Mouse (Mus musculus) lung, embryonic 15.5 days (tissue): ENCODE measurements at regions not wholly inside any gene's neighbourhood (a gene's known extent, or its start where the extent isn't known, plus 50 kb on each side); places are given as distances from the start of the nearest gene placed in this dataset.

ENCODE experiments used
- ATAC-seq: fragments of 200-750 bp; cut with Nextera tagmentation; 2 replicates; pipeline ENCODE4 v1.8.0; 2017; ENCODE audit warnings: moderate number of reproducible peaks, borderline replicate concordance; ENCODE audit not compliant: low FRiP score, low TSS enrichment; ENCODE audit errors: extremely low read depth
- H3K27ac ChIP-seq: fragments of 300-500 bp; sonication (generic); 2 replicates; pipeline ENCODE4 v1.5.1; 2015; ENCODE audit warnings: moderate library complexity, mild to moderate bottlenecking, inconsistent platforms
- H3K27me3 ChIP-seq: fragments of 300-500 bp; sonication (generic); 2 replicates; pipeline ENCODE4 v1.6.1; 2015; ENCODE audit warnings: inconsistent platforms
- H3K36me3 ChIP-seq: fragments of 300-500 bp; sonication (generic); 2 replicates; pipeline ENCODE4 v1.6.1; 2015; ENCODE audit warnings: inconsistent platforms
- H3K4me1 ChIP-seq: fragments of 300-500 bp; sonication (generic); 2 replicates; pipeline ENCODE4 v1.6.1; 2015; ENCODE audit warnings: inconsistent platforms
- H3K4me2 ChIP-seq: fragments of 300-500 bp; sonication (generic); 2 replicates; pipeline ENCODE4 v1.6.1; 2015; ENCODE audit warnings: inconsistent platforms, mild to moderate bottlenecking, moderate library complexity
- H3K4me3 ChIP-seq: fragments of 300-500 bp; sonication (generic); 2 replicates; pipeline ENCODE4 v1.5.1; 2015; ENCODE audit warnings: mild to moderate bottlenecking, inconsistent platforms
- H3K9ac ChIP-seq: fragments of 300-500 bp; sonication (generic); 2 replicates; pipeline ENCODE4 v1.6.1; 2015; ENCODE audit warnings: inconsistent platforms
- H3K9me3 ChIP-seq: fragments of 300-500 bp; sonication (generic); 2 replicates; pipeline ENCODE4 v1.6.1; 2016; ENCODE audit warnings: inconsistent platforms
- WGBS: fragments of 180-500 bp; shearing (Covaris S2); methylation state at CpG from one replicate; pipeline ENCODE4 v1.1.7; 2015; 5-methylcytosine and 5-hydroxymethylcytosine counted together

GRCm38 (mm10) chr14:111212929-111213657 lies 458.1 kb upstream of the Slitrk6 start:
- Histone ChIP-seq H3K9me3 (no peaks in the 10 kb centered on the region), H3K4me3 (no peak overlapping the region), H3K9ac (no peak overlapping the region), H3K36me3 (no peaks in the 10 kb centered on the region), H3K27me3 (no peaks in the 10 kb centered on the region), H3K27ac (no peak overlapping the region), H3K4me2 (no peak overlapping the region), H3K4me1 (no peaks in the 10 kb centered on the region)
- WGBS, result 78% methylated on average over 4 of the region's 4 CpGs
- ATAC-seq, result no peak

- H3K4me1 ChIP-seq, result no peaks in the 10 kb centered on the region
These were observed 448.0 kb upstream of the Slitrk5 start for GRCm38 (mm10) chr14:111226926-111227325.

GRCm38 (mm10) chr14:111239121-111239520 lies 435.8 kb upstream of the Slitrk5 start:
- Histone ChIP-seq H3K27ac (no peak overlapping the region), H3K27me3 (no peaks in the 10 kb centered on the region), H3K36me3 (no peaks in the 10 kb centered on the region), H3K9ac (no peak overlapping the region), H3K9me3 (no peaks in the 10 kb centered on the region), H3K4me3 (no peak overlapping the region), H3K4me1 (no peaks in the 10 kb centered on the region), H3K4me2 (no peak overlapping the region)
- no peak for ATAC-seq
- 84% methylated on average over 2 of the region's 2 CpGs for WGBS

More at GRCm38 (mm10) chr14:111226926-111227325, 448.0 kb upstream of the Slitrk5 start:
- no peaks in the 10 kb centered on the region for H3K27me3 ChIP-seq
- H3K4me3 ChIP-seq, result no peak overlapping the region
- 80% methylated on average over 6 of the region's 6 CpGs for WGBS
- no peaks in the 10 kb centered on the region for H3K9me3 ChIP-seq
- ATAC-seq, result no peak
- no peak overlapping the region for H3K27ac ChIP-seq
- H3K4me2 ChIP-seq, result no peak overlapping the region
- H3K36me3 ChIP-seq, result no peaks in the 10 kb centered on the region
- H3K9ac ChIP-seq, result no peak overlapping the region

- Histone ChIP-seq H3K4me3 (no peak overlapping the region), H3K4me2 (0 out of 2 replicates have a peak overlapping the region, but pooled peaks have one; percentile 16), H3K27me3 (no peaks in the 10 kb centered on the region), H3K36me3 (no peaks in the 10 kb centered on the region), H3K27ac (no peak overlapping the region), H3K4me1 (no peaks in the 10 kb centered on the region), H3K9me3 (no peaks in the 10 kb centered on the region), H3K9ac (no peak overlapping the region)
- ATAC-seq, result peak; percentile 96
- WGBS, result 33% methylated on average over 9 of the region's 9 CpGs
These were observed 425.4 kb upstream of the Slitrk5 start for GRCm38 (mm10) chr14:111249347-111249946.

GRCm38 (mm10) chr14:111253190-111253589 lies 421.7 kb upstream of the Slitrk5 start:
- no peaks in the 10 kb centered on the region for H3K9me3 ChIP-seq
- no peaks in the 10 kb centered on the region for H3K4me1 ChIP-seq
- H3K4me2 ChIP-seq, result no peak overlapping the region
- WGBS, result 72% methylated on average over 3 of the region's 3 CpGs
- H3K36me3 ChIP-seq, result no peaks in the 10 kb centered on the region
- H3K27me3 ChIP-seq, result no peaks in the 10 kb centered on the region
- no peak overlapping the region for H3K4me3 ChIP-seq
- H3K27ac ChIP-seq, result no peak overlapping the region
- no peak overlapping the region for H3K9ac ChIP-seq
- ATAC-seq, result no peak

GRCm38 (mm10) chr14:111261696-111262095 lies 413.2 kb upstream of the Slitrk5 start:
- Histone ChIP-seq H3K9me3 (no peaks in the 10 kb centered on the region), H3K4me2 (no peak overlapping the region), H3K36me3 (no peaks in the 10 kb centered on the region), H3K4me3 (no peak overlapping the region), H3K27me3 (no peaks in the 10 kb centered on the region), H3K27ac (no peak overlapping the region), H3K9ac (no peak overlapping the region), H3K4me1 (no peaks in the 10 kb centered on the region)
- no peak for ATAC-seq

- H3K4me3 ChIP-seq, result no peak overlapping the region
- no peaks in the 10 kb centered on the region for H3K27me3 ChIP-seq
- H3K4me2 ChIP-seq, result no peak overlapping the region
- 81% methylated on average over 4 of the region's 4 CpGs for WGBS
- H3K36me3 ChIP-seq, result no peaks in the 10 kb centered on the region
- H3K9ac ChIP-seq, result no peak overlapping the region
- no peak for ATAC-seq
- H3K9me3 ChIP-seq, result no peaks in the 10 kb centered on the region
- H3K27ac ChIP-seq, result no peak overlapping the region
- H3K4me1 ChIP-seq, result no peaks in the 10 kb centered on the region
These were observed 404.7 kb upstream of the Slitrk5 start for GRCm38 (mm10) chr14:111270239-111270638.

- 78% methylated on average over 1 of the region's 1 CpGs for WGBS
- H3K27ac ChIP-seq, result no peak overlapping the region
- no peaks in the 10 kb centered on the region for H3K4me1 ChIP-seq
- no peaks in the 10 kb centered on the region for H3K9me3 ChIP-seq
- no peak overlapping the region for H3K9ac ChIP-seq
- H3K27me3 ChIP-seq, result no peaks in the 10 kb centered on the region
- no peak overlapping the region for H3K4me3 ChIP-seq
- ATAC-seq, result no peak
- H3K36me3 ChIP-seq, result no peaks in the 10 kb centered on the region
- no peak overlapping the region for H3K4me2 ChIP-seq
These were observed 393.5 kb upstream of the Slitrk5 start for GRCm38 (mm10) chr14:111281354-111281753.

GRCm38 (mm10) chr14:111283681-111284461 lies 391.0 kb upstream of the Slitrk5 start:
- no peaks in the 10 kb centered on the region for H3K4me1 ChIP-seq

GRCm38 (mm10) chr14:111285981-111286380 lies 388.9 kb upstream of the Slitrk5 start:
- no peak for ATAC-seq
- no peaks in the 10 kb centered on the region for H3K36me3 ChIP-seq
- H3K27ac ChIP-seq, result no peak overlapping the region
- H3K4me1 ChIP-seq, result no peaks in the 10 kb centered on the region
- WGBS, result 22% methylated on average over 1 of the region's 1 CpGs
- no peak overlapping the region for H3K4me3 ChIP-seq
- H3K27me3 ChIP-seq, result no peaks in the 10 kb centered on the region
- H3K9ac ChIP-seq, result no peak overlapping the region
- H3K4me2 ChIP-seq, result no peak overlapping the region
- no peaks in the 10 kb centered on the region for H3K9me3 ChIP-seq

More at GRCm38 (mm10) chr14:111283681-111284461, 391.0 kb upstream of the Slitrk5 start:
- Histone ChIP-seq H3K4me3 (no peak overlapping the region), H3K9me3 (no peaks in the 10 kb centered on the region), H3K4me2 (no peak overlapping the region), H3K27me3 (no peaks in the 10 kb centered on the region), H3K27ac (no peak overlapping the region), H3K9ac (no peak overlapping the region), H3K36me3 (no peaks in the 10 kb centered on the region)
- 89% methylated on average over 10 of the region's 10 CpGs for WGBS
- no peak for ATAC-seq

GRCm38 (mm10) chr14:111295521-111295920 lies 379.4 kb upstream of the Slitrk5 start:
- Histone ChIP-seq H3K4me3 (no peak overlapping the region), H3K36me3 (no peaks in the 10 kb centered on the region), H3K27ac (no peak overlapping the region), H3K27me3 (no peaks in the 10 kb centered on the region), H3K4me2 (no peak overlapping the region), H3K9ac (no peak overlapping the region), H3K4me1 (no peaks in the 10 kb centered on the region), H3K9me3 (no peaks in the 10 kb centered on the region)
- no peak for ATAC-seq
- 82% methylated on average over 3 of the region's 3 CpGs for WGBS

- Histone ChIP-seq H3K27ac (no peak overlapping the region), H3K4me1 (no peaks in the 10 kb centered on the region), H3K27me3 (no peaks in the 10 kb centered on the region), H3K36me3 (no peaks in the 10 kb centered on the region), H3K4me3 (no peak overlapping the region), H3K4me2 (no peak overlapping the region), H3K9ac (no peak overlapping the region), H3K9me3 (no peaks in the 10 kb centered on the region)
- no peak for ATAC-seq
These were observed 377.1 kb upstream of the Slitrk5 start for GRCm38 (mm10) chr14:111297796-111298195.
